Mouse (Mus musculus): Measurements from ENCODE around the gene Hist1h2ag. TPM values are rescaled to one million over a fixed set of nuclear protein-coding genes. Genes with fewer than 3 reads are reported as not detected.

Gene Hist1h2ag
- polyA plus RNA-seq, 1 experiment from 2014 or later, result 16.0 TPM

DNA sequence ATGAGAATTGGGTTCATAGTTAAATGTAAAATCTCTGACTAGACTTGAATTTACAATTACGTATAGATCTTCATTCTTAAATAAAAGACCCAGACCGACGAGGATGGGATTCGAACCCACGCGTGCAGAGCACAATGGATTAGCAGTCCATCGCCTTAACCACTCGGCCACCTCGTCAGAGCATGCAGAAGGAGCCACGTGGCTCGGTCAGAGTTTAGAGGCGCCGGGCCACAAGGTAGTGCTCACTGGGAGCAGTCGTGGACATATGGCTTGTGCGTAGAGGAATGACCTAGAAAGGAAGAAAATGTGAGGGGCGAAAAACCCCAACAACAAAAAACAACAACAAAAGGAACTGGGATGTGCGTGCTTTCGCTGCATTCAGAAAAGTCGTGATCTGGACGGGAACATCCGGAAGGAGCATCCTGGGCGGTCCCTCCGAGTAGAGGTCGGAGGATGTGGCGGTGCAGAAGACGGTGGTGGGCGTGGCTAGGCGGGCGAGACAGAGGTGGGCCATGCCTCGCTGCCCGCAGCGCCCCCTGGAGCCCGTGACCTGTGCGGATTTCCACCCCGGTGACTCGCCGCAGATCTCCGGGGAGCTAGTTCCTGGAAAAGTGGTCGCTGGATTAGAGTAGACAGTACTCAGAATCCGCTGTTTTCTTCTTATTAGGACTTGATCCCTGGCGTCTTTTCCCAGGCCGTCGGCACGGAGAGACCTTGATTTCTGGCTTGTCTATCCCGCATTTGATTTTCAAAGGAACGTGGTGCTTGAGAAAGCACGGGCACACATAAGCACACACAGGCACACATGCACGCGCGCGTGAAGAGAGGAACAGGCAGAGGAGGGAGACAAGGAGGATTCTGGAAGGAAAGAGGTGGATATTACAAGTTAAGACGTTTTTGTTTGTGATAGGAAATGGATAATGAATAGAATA is 8.1 kb upstream of the Hist1h2ag start:
- Histone ChIP-seq H3K27me3 (replicated peaks; ENCODE audit: control insufficient read depth, insufficient read depth, low read length) (no peaks in the 10 kb centered on the region), H3K4me1 (replicated peaks; ENCODE audit: control insufficient read depth, insufficient read depth, low read length) (no peaks in the 10 kb centered on the region), H3K36me3 (ENCODE audit: control insufficient read depth, insufficient read depth) (no peaks in the 10 kb centered on the region), H3K9me3 (ENCODE audit: control insufficient read depth) (no peaks in the 10 kb centered on the region), H3K4me2 (replicated peaks; ENCODE audit: low read depth) (peak overlapping the region; percentile 67), H3K27ac (ENCODE audit: low read depth, low read length) (peak overlapping the region; percentile 68), H3K4me3 (ENCODE audit: low read depth, low read length) (peak overlapping the region; percentile 53), H3K9ac (ENCODE audit: low read depth, low read length) (peak overlapping the region; percentile 51)
- under 1% methylated on average over 48 of the region's 52 CpGs for WGBS
- TF ChIP-seq CTCF (IDR thresholded peaks at IDR 0.05; ENCODE audit: low read depth), result peak; percentile 93
- peak; percentile 96 for ATAC-seq

DNA sequence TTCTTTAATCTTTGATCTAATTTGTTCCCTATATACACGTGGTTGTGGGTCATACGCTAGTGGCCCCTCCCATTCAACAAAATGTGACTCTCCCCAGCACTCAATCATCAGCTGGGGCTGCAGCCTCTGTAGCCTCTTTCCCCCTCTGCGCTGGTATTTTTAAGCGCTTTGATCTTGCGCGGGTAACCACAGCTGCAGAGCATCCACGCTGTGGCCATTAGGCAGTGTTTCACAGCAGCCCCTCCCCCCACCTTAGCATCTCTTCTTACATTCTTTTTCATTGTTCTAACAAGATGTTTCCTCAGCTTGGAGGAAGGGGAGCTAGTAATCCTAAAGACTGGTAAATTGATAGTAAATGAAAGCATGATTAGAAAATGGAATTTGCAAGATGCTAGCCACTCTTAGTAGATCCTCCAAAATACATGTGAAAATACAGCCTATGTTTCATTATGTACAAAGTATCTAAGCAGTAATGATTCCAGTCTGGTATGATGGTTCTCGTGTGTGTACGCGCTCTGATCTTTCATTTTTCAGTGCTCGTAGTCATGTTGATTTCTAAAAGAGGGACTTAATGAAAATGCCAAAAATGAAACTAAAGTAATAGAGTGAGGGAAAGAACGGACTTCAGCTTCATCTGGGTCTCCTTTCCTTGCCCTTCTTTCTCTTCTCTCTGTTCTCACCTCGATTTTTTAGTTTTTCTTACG is 7.1 kb upstream of the Hist1h2ag start:
- Histone ChIP-seq H3K27me3 (replicated peaks; ENCODE audit: control insufficient read depth, insufficient read depth, low read length) (no peaks in the 10 kb centered on the region), H3K4me2 (replicated peaks; ENCODE audit: low read depth) (peak overlapping the region; percentile 67), H3K9ac (ENCODE audit: low read depth, low read length) (no peak overlapping the region; the same call in 1 of the 2 replicates), H3K4me1 (replicated peaks; ENCODE audit: control insufficient read depth, insufficient read depth, low read length) (no peaks in the 10 kb centered on the region), H3K4me3 (ENCODE audit: low read depth, low read length) (peak overlapping the region; percentile 53), H3K9me3 (ENCODE audit: control insufficient read depth) (no peaks in the 10 kb centered on the region), H3K27ac (ENCODE audit: low read depth, low read length) (peak overlapping the region; percentile 68), H3K36me3 (ENCODE audit: control insufficient read depth, insufficient read depth) (no peaks in the 10 kb centered on the region)
- TF ChIP-seq CTCF (IDR thresholded peaks at IDR 0.05; ENCODE audit: low read depth), result no peak
- ATAC-seq, result no peak
- WGBS, result 1% methylated on average over 14 of the region's 14 CpGs

DNA sequence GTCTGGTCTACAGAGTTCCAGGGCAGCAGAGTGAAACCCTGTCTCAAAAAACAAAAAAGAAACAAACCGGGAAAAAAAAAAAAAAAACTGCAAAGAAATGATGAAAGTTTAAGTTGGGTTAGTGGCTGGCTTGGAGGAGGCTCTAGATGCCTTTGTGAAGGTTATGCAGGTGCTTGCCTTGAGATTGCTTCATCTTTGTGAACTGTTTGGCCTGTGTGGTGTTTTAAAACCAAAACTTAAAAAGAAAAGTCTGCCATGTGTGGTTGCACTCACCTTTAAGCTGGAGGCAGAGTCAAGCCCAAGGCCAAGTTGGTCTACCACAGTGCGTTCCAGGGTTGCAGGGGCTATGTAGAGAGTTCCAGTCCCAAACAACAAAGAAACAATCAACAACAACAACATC is 6.3 kb upstream of the Hist1h2ag start:
- no peaks in the 10 kb centered on the region for H3K36me3 ChIP-seq (ENCODE audit: control insufficient read depth, insufficient read depth)
- H3K9me3 ChIP-seq (ENCODE audit: control insufficient read depth), result no peaks in the 10 kb centered on the region
- H3K4me3 ChIP-seq (ENCODE audit: low read depth, low read length), result no peak overlapping the region
- 88% methylated on average over 2 of the region's 2 CpGs for WGBS
- no peaks in the 10 kb centered on the region for H3K4me1 ChIP-seq (replicated peaks; ENCODE audit: control insufficient read depth, insufficient read depth, low read length)
- H3K27ac ChIP-seq (ENCODE audit: low read depth, low read length), result no peak overlapping the region
- H3K9ac ChIP-seq (ENCODE audit: low read depth, low read length), result no peak overlapping the region
- H3K4me2 ChIP-seq (replicated peaks; ENCODE audit: low read depth), result no peak overlapping the region
- H3K27me3 ChIP-seq (replicated peaks; ENCODE audit: control insufficient read depth, insufficient read depth, low read length), result no peaks in the 10 kb centered on the region
- no peak for TF ChIP-seq CTCF (IDR thresholded peaks at IDR 0.05; ENCODE audit: low read depth)
- no peak for ATAC-seq

DNA sequence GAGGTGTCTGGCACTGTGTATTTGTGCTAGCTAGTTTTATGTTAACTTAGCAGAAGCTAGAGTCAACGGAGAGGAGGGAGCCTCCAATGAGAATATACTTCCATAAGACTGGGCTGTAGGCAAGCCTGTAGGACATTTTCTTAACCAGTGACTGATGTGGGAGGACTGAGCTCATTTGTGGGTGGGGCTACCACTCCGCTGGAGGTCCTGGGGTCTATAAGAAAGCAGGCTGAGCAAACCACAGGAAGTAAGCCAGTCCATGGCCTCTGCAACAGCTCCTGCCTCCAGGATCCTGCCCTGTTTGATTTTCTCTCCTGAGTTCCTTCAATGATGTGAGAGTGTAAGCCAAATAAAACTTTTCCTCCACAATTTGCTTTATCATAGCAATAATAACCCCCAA is 2.6 kb upstream of the Hist1h2ag start:
- TF ChIP-seq CTCF (IDR thresholded peaks at IDR 0.05; ENCODE audit: low read depth), result no peak
- Histone ChIP-seq H3K9me3 (ENCODE audit: control insufficient read depth) (no peaks in the 10 kb centered on the region), H3K4me3 (ENCODE audit: low read depth, low read length) (no peak overlapping the region), H3K36me3 (ENCODE audit: control insufficient read depth, insufficient read depth) (no peaks in the 10 kb centered on the region), H3K27me3 (replicated peaks; ENCODE audit: control insufficient read depth, insufficient read depth, low read length) (no peaks in the 10 kb centered on the region), H3K4me1 (replicated peaks; ENCODE audit: control insufficient read depth, insufficient read depth, low read length) (0 out of 2 replicates have a peak, but pooled peaks cover 4% of the 10 kb centered on the region), H3K4me2 (replicated peaks; ENCODE audit: low read depth) (no peak overlapping the region), H3K27ac (ENCODE audit: low read depth, low read length) (no peak overlapping the region), H3K9ac (ENCODE audit: low read depth, low read length) (no peak overlapping the region)
- 67% methylated on average over 2 of the region's 2 CpGs for WGBS
- no peak for ATAC-seq

DNA sequence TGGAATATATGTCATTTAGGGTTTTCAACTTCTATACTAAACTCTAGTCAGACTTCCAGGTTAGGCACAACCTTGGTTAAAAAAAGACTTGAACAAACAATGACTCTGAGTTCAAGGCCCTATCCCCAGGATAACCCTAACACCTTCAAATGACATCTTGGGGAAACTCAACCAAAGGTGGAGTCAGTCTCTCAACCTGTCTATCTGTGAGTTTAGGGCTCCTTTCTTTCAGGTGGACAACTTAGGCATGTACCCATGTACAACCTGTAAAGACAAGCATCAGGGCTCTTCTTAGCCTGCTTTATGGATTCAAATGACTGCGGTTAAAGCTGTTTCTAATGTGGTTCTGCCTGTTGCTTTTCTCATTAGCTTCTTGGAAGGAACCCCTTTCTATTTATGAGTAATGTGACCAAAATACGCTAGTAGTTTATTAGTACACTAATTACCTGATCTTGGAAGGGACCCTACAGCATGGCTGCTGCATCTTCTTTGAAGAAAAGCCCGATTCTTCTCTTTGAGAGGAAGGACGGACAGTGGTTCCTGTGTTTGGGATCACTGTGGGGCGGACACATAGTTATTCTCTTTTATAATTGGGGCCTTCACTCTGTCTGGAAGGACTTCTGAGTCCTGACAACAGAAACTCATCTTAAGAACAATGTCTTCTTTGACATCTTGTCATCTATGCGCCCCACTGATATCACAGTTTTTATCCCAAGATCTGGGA is 1.9 kb upstream of the Hist1h2ag start:
- Histone ChIP-seq H3K36me3 (ENCODE audit: control insufficient read depth, insufficient read depth) (no peaks in the 10 kb centered on the region), H3K9ac (ENCODE audit: low read depth, low read length) (no peak overlapping the region), H3K4me2 (replicated peaks; ENCODE audit: low read depth) (0 out of 2 replicates have a peak overlapping the region, but pooled peaks have one; percentile 70), H3K4me3 (ENCODE audit: low read depth, low read length) (no peak overlapping the region), H3K27ac (ENCODE audit: low read depth, low read length) (no peak overlapping the region), H3K9me3 (ENCODE audit: control insufficient read depth) (no peaks in the 10 kb centered on the region), H3K4me1 (replicated peaks; ENCODE audit: control insufficient read depth, insufficient read depth, low read length) (0 out of 2 replicates have a peak, but pooled peaks cover 5% of the 10 kb centered on the region), H3K27me3 (replicated peaks; ENCODE audit: control insufficient read depth, insufficient read depth, low read length) (no peaks in the 10 kb centered on the region)
- TF ChIP-seq CTCF (IDR thresholded peaks at IDR 0.05; ENCODE audit: low read depth), result no peak
- no peak for ATAC-seq
- WGBS, result 90% methylated on average over 6 of the region's 6 CpGs

All from intestine, postnatal 0 days (tissue).